Mouse (Mus musculus) liver, embryonic 15.5 days (tissue): ENCODE measurements around the gene Arid2. TPM values are rescaled to one million over a fixed set of nuclear protein-coding genes. Genes with fewer than 3 reads are reported as not detected.

Experiments used
- ATAC-seq: fragments of 200-750 bp; cut with Nextera tagmentation; 2 replicates; pipeline ENCODE4 v1.8.0; 2017; ENCODE audit warnings: moderate number of reproducible peaks, mild to moderate bottlenecking, moderate library complexity; ENCODE audit not compliant: insufficient read depth
- H3K27ac ChIP-seq: fragments of 300-500 bp; sonication (generic); replicated peaks from 2 replicates; pipeline ENCODE4 v1.5.1; 2015; ENCODE audit warnings: mild to moderate bottlenecking, inconsistent platforms
- H3K27me3 ChIP-seq: fragments of 300-500 bp; sonication (generic); 2 replicates; pipeline ENCODE4 v1.6.1; 2015; ENCODE audit warnings: mild to moderate bottlenecking, inconsistent platforms
- H3K36me3 ChIP-seq: fragments of 300-500 bp; sonication (generic); replicated peaks from 2 replicates; pipeline ENCODE4 v1.6.1; 2015; ENCODE audit warnings: moderate library complexity, mild to moderate bottlenecking, inconsistent platforms
- H3K4me1 ChIP-seq: fragments of 300-500 bp; sonication (generic); replicated peaks from 2 replicates; pipeline ENCODE4 v1.6.1; 2015; ENCODE audit warnings: inconsistent platforms
- H3K4me2 ChIP-seq: fragments of 300-500 bp; sonication (generic); 2 replicates; pipeline ENCODE4 v1.6.1; 2015; ENCODE audit warnings: moderate library complexity, mild to moderate bottlenecking, inconsistent platforms
- H3K4me3 ChIP-seq: fragments of 300-500 bp; sonication (generic); replicated peaks from 2 replicates; pipeline ENCODE4 v1.5.1; 2015; ENCODE audit warnings: mild to moderate bottlenecking, inconsistent platforms
- H3K9ac ChIP-seq: fragments of 300-500 bp; sonication (generic); 2 replicates; pipeline ENCODE4 v1.6.1; 2015; ENCODE audit warnings: moderate library complexity, mild to moderate bottlenecking, inconsistent platforms
- H3K9me3 ChIP-seq: fragments of 300-500 bp; sonication (generic); replicated peaks from 2 replicates; pipeline ENCODE4 v1.6.1; 2016; ENCODE audit warnings: inconsistent platforms
- WGBS: fragments of 180-500 bp; shearing (Covaris S2); methylation state at CpG from one replicate; pipeline ENCODE4 v1.1.7; 2015; ENCODE audit warnings: mixed read lengths; ENCODE audit not compliant: insufficient replicate concordance; 5-methylcytosine and 5-hydroxymethylcytosine counted together
- polyA plus RNA-seq: library from polyadenylated mRNA; unstranded; fragments of >200 nt; fragmentation: Nextera tagmentation; extraction: Ambion mirVana; gene quantifications from 2 replicates; pipeline ENCODE4 v1.2.1, GENCODE M21; 2015

Gene Arid2
- polyA plus RNA-seq, 1 experiment from 2014 or later, result 7.5 TPM

GRCm38 (mm10) chr15:96270272-96270880, 16.9 kb upstream of the Arid2 start:
- no peaks in the 10 kb centered on the region for H3K9me3 ChIP-seq
- no peak overlapping the region for H3K4me3 ChIP-seq
- H3K4me1 ChIP-seq, result peaks cover 15% of the 10 kb centered on the region
- no peak overlapping the region for H3K9ac ChIP-seq
- H3K27me3 ChIP-seq, result no peaks in the 10 kb centered on the region
- peaks cover 24% of the 10 kb centered on the region for H3K36me3 ChIP-seq
- no peak overlapping the region for H3K4me2 ChIP-seq
- ATAC-seq, result peak; percentile 63
- 82% methylated on average over 10 of the region's 10 CpGs for WGBS
- H3K27ac ChIP-seq, result no peak overlapping the region

DNA sequence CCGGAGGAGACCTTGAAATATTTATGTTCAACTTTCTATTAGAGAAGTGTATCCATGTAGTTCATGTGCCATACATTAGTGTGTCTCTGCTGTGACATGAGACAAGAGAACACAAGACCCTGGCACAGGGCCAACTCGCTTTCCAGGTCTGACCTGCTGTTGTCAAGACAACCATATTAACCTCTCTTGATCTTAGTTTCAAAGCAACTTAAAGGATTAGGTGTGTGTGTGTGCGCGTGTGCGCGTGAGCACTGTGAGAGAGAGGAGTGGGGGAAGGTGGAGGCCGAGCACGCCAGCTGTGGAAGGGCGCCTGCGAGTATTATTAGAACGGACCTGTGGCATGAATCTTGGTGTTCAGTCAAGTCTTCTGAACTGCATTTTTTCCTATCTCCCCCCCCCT, 15.0 kb upstream of the Arid2 start:
- Histone ChIP-seq H3K36me3 (peaks cover 28% of the 10 kb centered on the region), H3K27me3 (no peaks in the 10 kb centered on the region), H3K4me2 (no peak overlapping the region), H3K9me3 (no peaks in the 10 kb centered on the region), H3K9ac (no peak overlapping the region), H3K27ac (no peak overlapping the region), H3K4me3 (no peak overlapping the region), H3K4me1 (peaks cover 33% of the 10 kb centered on the region)
- 91% methylated on average over 11 of the region's 11 CpGs for WGBS
- no peak for ATAC-seq

DNA sequence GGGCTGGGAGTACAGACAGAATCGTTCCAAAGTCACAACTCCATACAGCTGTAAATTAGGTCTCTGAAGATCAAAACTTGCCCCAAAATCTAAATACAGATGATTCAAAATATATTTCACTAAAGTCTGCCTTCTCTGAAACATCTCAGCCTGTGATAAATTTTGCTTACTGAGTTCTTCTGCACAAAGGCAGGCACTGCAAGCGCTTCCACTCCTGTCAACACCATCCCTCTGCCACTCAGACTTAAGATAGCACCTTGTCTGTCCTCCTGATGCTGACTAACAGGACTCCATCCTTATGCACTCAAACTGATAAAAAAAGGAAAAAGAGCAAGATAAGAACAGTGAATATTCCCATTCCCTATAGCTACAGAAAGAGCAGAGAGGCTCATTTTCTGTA, 13.0 kb upstream of the Arid2 start:
- ATAC-seq, result no peak

DNA sequence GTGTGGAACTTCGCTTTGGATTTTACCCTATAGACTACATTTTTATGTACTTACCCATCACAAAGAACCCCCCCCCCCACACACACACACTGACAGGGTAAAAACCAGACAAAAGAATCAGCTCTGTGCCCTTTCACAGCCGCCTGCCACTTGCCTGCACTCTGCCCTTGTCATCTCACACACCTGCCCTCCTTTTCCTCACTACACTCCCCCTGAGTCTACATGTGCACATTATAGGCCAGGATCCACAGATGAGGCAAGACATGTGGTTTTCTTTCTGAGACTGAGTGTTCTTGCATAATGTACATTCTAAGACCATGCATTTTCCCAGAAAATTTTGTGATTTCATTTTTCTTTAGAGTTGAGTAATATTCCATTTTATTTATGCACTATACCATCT, 12.1 kb upstream of the Arid2 start:
- Histone ChIP-seq H3K9me3 (no peaks in the 10 kb centered on the region), H3K4me1 (peaks cover 49% of the 10 kb centered on the region), H3K9ac (no peak overlapping the region), H3K36me3 (peaks cover 43% of the 10 kb centered on the region), H3K27me3 (no peaks in the 10 kb centered on the region), H3K4me3 (no peak overlapping the region), H3K4me2 (no peak overlapping the region; the same call in none of the 2 replicates), H3K27ac (peak overlapping the region; percentile 71; the same call in 1 of the 2 replicates)
- 66% methylated on average over 2 of the region's 2 CpGs for WGBS
- ATAC-seq, result no peak

More for the DNA sequence above, 13.0 kb upstream of the Arid2 start:
- Histone ChIP-seq H3K36me3 (peaks cover 34% of the 10 kb centered on the region), H3K27me3 (no peaks in the 10 kb centered on the region), H3K4me1 (peaks cover 42% of the 10 kb centered on the region), H3K27ac (0 out of 2 replicates have a peak overlapping the region, but pooled peaks have one; percentile 42), H3K9me3 (no peaks in the 10 kb centered on the region), H3K4me3 (no peak overlapping the region), H3K4me2 (no peak overlapping the region), H3K9ac (no peak overlapping the region)
- WGBS, result 67% methylated on average over 2 of the region's 2 CpGs

DNA sequence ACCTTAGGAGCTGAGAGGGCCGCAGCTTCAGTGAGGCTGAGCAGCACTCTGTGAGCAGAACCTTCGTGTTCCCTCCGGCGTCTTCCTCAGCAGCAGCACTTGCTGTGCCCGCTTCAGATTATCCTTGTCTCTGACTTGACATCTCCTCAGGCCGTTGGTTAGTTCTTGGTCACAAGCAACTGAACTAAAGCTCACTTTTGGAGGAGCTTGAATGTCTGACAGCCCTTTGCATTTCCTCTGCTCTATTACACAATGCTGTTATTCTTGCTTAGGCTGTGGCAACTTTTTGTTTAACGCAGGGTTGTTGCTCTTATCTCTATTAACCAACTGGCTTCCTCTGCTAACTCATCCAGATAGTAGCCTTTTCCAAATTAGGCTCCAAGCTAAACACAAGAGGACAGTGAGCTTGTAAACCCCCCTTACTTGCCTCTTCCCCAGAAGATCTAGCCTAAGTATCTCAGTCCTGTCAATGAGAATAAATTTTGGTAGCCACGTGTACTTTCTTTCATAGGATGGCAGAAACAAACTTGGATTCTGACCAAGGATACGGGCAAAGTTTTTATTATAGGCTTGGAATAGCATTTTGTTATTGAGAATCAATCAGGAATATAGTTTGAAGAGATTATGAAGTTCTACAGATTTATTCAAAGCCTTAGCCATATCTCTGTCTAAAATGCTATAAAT, 11.4 kb upstream of the Arid2 start:
- H3K4me3 ChIP-seq, result peak overlapping the region; percentile 12; the same call in 1 of the 2 replicates
- H3K9ac ChIP-seq, result no peak overlapping the region
- H3K4me2 ChIP-seq, result peak overlapping the region; percentile 49
- peak; percentile 78 for ATAC-seq
- peaks cover 56% of the 10 kb centered on the region for H3K4me1 ChIP-seq
- H3K27ac ChIP-seq, result peak overlapping the region; percentile 71
- H3K27me3 ChIP-seq, result no peaks in the 10 kb centered on the region
- no peaks in the 10 kb centered on the region for H3K9me3 ChIP-seq
- peaks cover 48% of the 10 kb centered on the region for H3K36me3 ChIP-seq
- WGBS, result 15% methylated on average over 9 of the region's 9 CpGs

GRCm38 (mm10) chr15:96277061-96277460, 10.3 kb upstream of the Arid2 start:
- H3K27me3 ChIP-seq, result no peaks in the 10 kb centered on the region
- H3K4me2 ChIP-seq, result 0 out of 2 replicates have a peak overlapping the region, but pooled peaks have one; percentile 5
- H3K9ac ChIP-seq, result peak overlapping the region; percentile 6; the same call in 1 of the 2 replicates
- H3K27ac ChIP-seq, result peak overlapping the region; percentile 71
- 33% methylated on average over 4 of the region's 4 CpGs for WGBS
- H3K9me3 ChIP-seq, result no peaks in the 10 kb centered on the region
- H3K4me3 ChIP-seq, result no peak overlapping the region
- no peak for ATAC-seq
- peaks cover 65% of the 10 kb centered on the region for H3K4me1 ChIP-seq
- H3K36me3 ChIP-seq, result peaks cover 54% of the 10 kb centered on the region

- ATAC-seq, result no peak
- Histone ChIP-seq H3K4me2 (no peak overlapping the region), H3K9me3 (no peaks in the 10 kb centered on the region), H3K27ac (no peak overlapping the region), H3K27me3 (no peaks in the 10 kb centered on the region), H3K36me3 (peaks cover 49% of the 10 kb centered on the region), H3K4me3 (no peak overlapping the region), H3K9ac (no peak overlapping the region), H3K4me1 (peaks cover 71% of the 10 kb centered on the region)
- WGBS, result 77% methylated on average over 5 of the region's 5 CpGs
Measured at GRCm38 (mm10) chr15:96281236-96281635, 6.1 kb upstream of the Arid2 start.

GRCm38 (mm10) chr15:96283141-96283540, 4.2 kb upstream of the Arid2 start:
- Histone ChIP-seq H3K27ac (no peak overlapping the region; the same call in 1 of the 2 replicates), H3K36me3 (peaks cover 35% of the 10 kb centered on the region), H3K4me1 (peaks cover 59% of the 10 kb centered on the region), H3K9ac (no peak overlapping the region; the same call in 1 of the 2 replicates), H3K9me3 (no peaks in the 10 kb centered on the region), H3K4me3 (0 out of 2 replicates have a peak overlapping the region, but pooled peaks have one; percentile 93), H3K27me3 (no peaks in the 10 kb centered on the region), H3K4me2 (peak overlapping the region; percentile 95)
- no peak for ATAC-seq
- WGBS, result 73% methylated on average over 8 of the region's 8 CpGs

DNA sequence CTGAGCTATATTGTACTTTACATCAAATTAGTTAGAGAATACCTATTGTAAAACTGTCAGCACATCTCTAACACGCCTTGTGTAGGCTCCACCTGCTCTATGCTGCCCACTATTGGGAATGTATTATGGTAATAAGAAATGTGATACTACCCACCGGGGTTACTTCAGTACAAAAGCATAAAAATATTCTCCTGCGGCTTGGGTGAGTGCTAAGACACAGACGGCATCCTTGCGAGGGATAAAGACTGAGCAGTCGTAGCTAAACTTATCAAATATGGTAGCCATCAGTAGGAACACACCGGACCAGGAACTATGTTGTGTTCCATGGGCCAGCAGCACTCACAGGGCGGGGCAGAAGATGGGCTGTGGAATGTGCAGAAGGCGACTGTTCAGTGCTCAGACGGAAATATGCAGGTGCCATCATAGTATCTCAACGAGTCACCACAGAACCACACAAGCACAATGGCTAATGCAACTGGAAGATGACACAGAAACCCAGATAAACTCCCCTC, 3.3 kb upstream of the Arid2 start:
- H3K4me3 ChIP-seq, result peak overlapping the region; percentile 93
- H3K27ac ChIP-seq, result peak overlapping the region; percentile 98
- peaks cover 51% of the 10 kb centered on the region for H3K4me1 ChIP-seq
- H3K36me3 ChIP-seq, result peaks cover 26% of the 10 kb centered on the region
- H3K4me2 ChIP-seq, result peak overlapping the region; percentile 95
- no peak for ATAC-seq
- no peaks in the 10 kb centered on the region for H3K27me3 ChIP-seq
- peak overlapping the region; percentile 94 for H3K9ac ChIP-seq
- 5% methylated on average over 11 of the region's 11 CpGs for WGBS
- no peaks in the 10 kb centered on the region for H3K9me3 ChIP-seq

GRCm38 (mm10) chr15:96284711-96285322, 2.5 kb upstream of the Arid2 start:
- peak; percentile 12 for ATAC-seq
- Histone ChIP-seq H3K27me3 (no peaks in the 10 kb centered on the region), H3K9me3 (no peaks in the 10 kb centered on the region), H3K4me1 (peaks cover 47% of the 10 kb centered on the region), H3K9ac (peak overlapping the region; percentile 94), H3K4me2 (peak overlapping the region; percentile 95), H3K27ac (peak overlapping the region; percentile 98), H3K4me3 (peak overlapping the region; percentile 93), H3K36me3 (peaks cover 19% of the 10 kb centered on the region)
- under 1% methylated on average over 63 of the region's 67 CpGs for WGBS
